Mouse (Mus musculus) MN1 (cell line): ENCODE measurements around the gene Olfr1006.
"Not testable (repeated sequence)": the region's sequence is repeated elsewhere in the genome, so short reads cannot be mapped to it uniquely, and the experiment has no call there.

Experiments
- DNase-seq: peaks from one replicate; pipeline ENCODE4 v3.0.0-alpha.2; 2016; ENCODE audit warnings: low spot score

Gene Olfr1006

DNA sequence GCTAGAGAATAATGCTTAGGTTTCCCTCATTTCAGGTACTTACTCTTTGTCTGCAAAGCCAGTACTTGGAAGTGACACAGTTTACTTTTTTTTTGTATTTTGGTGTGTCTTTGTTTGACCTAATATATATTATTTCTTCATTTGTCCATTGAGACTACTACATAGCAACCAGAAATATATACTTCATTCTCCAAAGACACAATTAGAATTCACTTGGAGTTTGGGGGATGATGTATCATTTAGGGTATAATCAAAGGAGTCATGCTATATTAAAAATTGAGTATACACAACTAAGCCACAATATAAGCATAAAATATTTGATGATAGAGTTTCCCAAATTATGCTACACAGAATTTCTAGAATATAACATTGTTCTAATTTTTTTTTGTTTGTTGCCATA lies at the start of gene Olfr1006:
Olfr1006 (minus strand) TSS at position 101 of the 400 bp plus-strand sequence.
- no peak for DNase-seq

DNA sequence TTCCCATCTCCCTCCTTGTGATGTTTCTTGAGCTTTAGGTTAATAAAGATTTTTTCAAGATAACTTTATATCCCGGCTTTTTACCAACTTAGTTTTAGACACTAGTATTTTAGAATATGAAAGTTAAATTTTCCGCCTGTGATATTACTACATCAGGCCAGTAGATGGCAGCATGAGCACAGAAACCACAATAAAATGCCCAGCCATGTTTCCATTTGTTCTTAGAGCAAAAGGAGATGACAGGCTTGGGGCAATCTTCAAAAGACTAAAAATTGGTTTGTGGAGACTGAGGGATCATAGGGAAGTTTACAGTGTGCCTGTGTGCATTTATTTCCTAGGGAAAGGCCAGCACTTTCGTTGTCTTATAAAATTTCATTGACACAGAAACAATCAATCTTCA lies 47.2 kb upstream of the Olfr1006 start:
- peak; percentile 28 for DNase-seq

GRCm38 (mm10) chr2:85715119-85715518 lies 36.6 kb upstream of the Olfr1006 start, which contains the start of gene Olfr1009:
Olfr1009 (plus strand) TSS chr2:85715419.
- no peak for DNase-seq

GRCm38 (mm10) chr2:85711159-85711558 lies 32.6 kb upstream of the Olfr1006 start:
- no peak for DNase-seq

DNA sequence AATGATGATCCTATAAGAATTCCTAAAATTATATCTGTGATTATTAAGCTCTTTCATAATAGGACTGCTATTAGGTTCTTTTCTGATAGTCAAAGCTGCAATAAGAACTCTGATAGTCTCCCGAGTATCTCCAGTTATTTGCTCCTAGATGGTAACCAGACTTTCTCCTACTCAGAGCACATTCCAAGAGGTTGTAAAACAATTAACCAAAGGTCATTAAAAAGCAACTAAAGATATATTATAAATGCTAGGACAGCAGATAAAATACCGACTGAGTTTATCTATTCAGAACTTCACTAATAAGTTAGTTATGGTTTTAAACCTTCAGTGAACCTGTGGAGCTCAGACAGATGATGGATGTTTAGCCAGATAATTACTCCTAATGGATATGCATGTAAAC lies 32.1 kb upstream of the Olfr1006 start:
- not testable (repeated sequence) for DNase-seq

GRCm38 (mm10) chr2:85689131-85689530 lies 10.6 kb upstream of the Olfr1006 start, which contains the start of gene Olfr1008:
Olfr1008 (plus strand) TSS chr2:85689431.
- no peak for DNase-seq

DNA sequence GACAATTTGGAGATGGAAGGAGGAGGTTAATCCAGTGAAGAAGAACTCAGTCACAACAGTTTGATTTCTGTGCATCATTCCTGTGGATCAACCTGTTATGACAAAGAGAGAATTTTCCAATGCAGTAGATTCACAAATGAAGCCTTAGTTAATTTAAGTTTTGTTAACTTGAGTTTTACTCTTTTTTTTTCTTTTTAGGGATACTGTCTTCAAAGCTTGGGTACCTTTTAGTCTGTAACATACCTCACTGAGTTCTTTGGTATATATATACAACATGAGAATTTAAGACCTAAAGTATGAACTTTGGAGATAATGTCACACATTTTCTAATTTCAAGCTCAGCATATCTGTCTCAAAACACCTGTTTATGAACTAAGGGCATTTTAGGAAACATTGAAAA lies 14.2 kb downstream of the Olfr1006 start, which contains the start of gene Olfr154:
Olfr154 (minus strand) TSS at position 101 of the 400 bp plus-strand sequence.
- DNase-seq = not testable (repeated sequence)

- DNase-seq = no peak
Observed at GRCm38 (mm10) chr2:85650604-85651003, 28.0 kb downstream of the Olfr1006 start, which contains the start of gene Olfr1002. Olfr1002 (minus strand) TSS chr2:85650704.
